Mouse (Mus musculus) cerebellum, adult 9-11 months (tissue): ENCODE data around the gene Ncbp1.

Experiments
- DNase-seq: peaks from one replicate; pipeline ENCODE4 v3.0.0; 2022

The Ncbp1 gene

DNA sequence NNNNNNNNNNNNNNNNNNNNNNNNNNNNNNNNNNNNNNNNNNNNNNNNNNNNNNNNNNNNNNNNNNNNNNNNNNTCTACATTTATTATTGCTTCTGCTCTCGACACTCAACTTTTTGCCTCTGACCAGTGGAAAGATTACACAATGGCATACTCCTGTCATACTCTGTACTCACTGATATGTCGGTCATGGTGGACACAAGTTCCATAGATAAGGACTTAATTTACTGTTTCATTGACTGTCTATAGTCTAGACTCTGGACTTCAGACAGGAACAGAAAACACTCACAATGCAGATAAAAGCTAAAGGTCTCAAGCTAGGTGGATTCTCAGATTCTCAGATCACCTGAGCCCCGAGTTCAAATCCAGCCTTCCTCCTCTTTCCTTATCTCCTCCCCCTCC is 82.7 kb downstream of the Ncbp1 start:
- DNase-seq: no peak
